Mouse (Mus musculus) forebrain, embryonic 13.5 days (tissue): Measurements from ENCODE around the gene Mms19. TPM values are rescaled to one million over a fixed set of nuclear protein-coding genes. Genes with fewer than 3 reads are reported as not detected.

ENCODE experiments used
- ATAC-seq: fragments of 200-750 bp; cut with Nextera tagmentation; 2 replicates; pipeline ENCODE4 v1.8.0; 2017
- H3K27ac ChIP-seq: fragments of 300-500 bp; sonication (generic); 2 replicates; pipeline ENCODE4 v1.5.1; 2015; ENCODE audit warnings: inconsistent platforms, mild to moderate bottlenecking, moderate library complexity
- H3K27me3 ChIP-seq: fragments of 300-500 bp; sonication (generic); 2 replicates; pipeline ENCODE4 v1.6.1; 2015; ENCODE audit warnings: mild to moderate bottlenecking, inconsistent platforms
- H3K36me3 ChIP-seq: fragments of 300-500 bp; sonication (generic); 2 replicates; pipeline ENCODE4 v1.6.1; 2015; ENCODE audit warnings: mild to moderate bottlenecking, inconsistent platforms; ENCODE audit not compliant: poor library complexity, severe bottlenecking
- H3K4me1 ChIP-seq: fragments of 300-500 bp; sonication (generic); 2 replicates; pipeline ENCODE4 v1.6.1; 2015; ENCODE audit warnings: inconsistent platforms
- H3K4me2 ChIP-seq: fragments of 300-500 bp; sonication (generic); 2 replicates; pipeline ENCODE4 v1.6.1; 2015; ENCODE audit warnings: inconsistent platforms, mild to moderate bottlenecking, moderate library complexity
- H3K4me3 ChIP-seq: fragments of 300-500 bp; sonication (generic); 2 replicates; pipeline ENCODE4 v1.5.1; 2015; ENCODE audit warnings: mild to moderate bottlenecking, inconsistent platforms
- H3K9ac ChIP-seq: fragments of 300-500 bp; sonication (generic); 2 replicates; pipeline ENCODE4 v1.6.1; 2015; ENCODE audit warnings: mild to moderate bottlenecking, inconsistent platforms
- H3K9me3 ChIP-seq: fragments of 300-500 bp; sonication (generic); replicated peaks from 2 replicates; pipeline ENCODE4 v1.6.1; 2016; ENCODE audit warnings: inconsistent platforms
- WGBS: fragments of 180-500 bp; shearing (Covaris S2); methylation state at CpG from one replicate; pipeline ENCODE4 v1.1.7; 2015; 5-methylcytosine and 5-hydroxymethylcytosine counted together
- polyA plus RNA-seq: library from polyadenylated mRNA; unstranded; fragments of >200 nt; fragmentation: Nextera tagmentation; extraction: Ambion mirVana; gene quantifications from 2 replicates; pipeline ENCODE4 v1.2.1, GENCODE M21; 2015

Gene Mms19
- polyA plus RNA-seq, 1 experiment from 2014 or later = 32.6 TPM

DNA sequence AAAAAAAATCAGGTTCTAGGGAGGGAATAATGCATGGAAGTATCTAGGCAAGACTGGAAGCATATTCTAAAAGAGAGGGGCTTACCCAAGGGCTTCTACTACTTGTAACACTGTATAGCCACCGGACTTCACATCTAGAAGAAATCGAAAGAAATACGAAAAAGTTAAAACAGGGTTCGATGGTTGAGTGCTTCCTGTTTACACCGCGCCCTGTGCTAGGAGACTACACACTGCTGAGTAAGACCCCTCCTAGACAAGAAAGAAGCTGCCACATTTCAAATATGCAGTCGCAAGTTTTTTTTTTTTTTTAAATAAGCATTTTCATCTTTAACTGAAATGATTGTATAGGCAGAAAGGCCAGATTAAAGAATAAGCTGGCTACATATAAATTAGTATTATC lies 11.3 kb downstream of the Mms19 start:
- WGBS = 96% methylated on average over 7 of the region's 7 CpGs
- Histone ChIP-seq H3K27ac (no peak overlapping the region), H3K9me3 (no peaks in the 10 kb centered on the region), H3K27me3 (no peaks in the 10 kb centered on the region), H3K9ac (no peak overlapping the region), H3K4me3 (no peak overlapping the region), H3K4me2 (no peak overlapping the region), H3K4me1 (peaks cover 10% of the 10 kb centered on the region), H3K36me3 (peaks cover 48% of the 10 kb centered on the region)
- ATAC-seq = no peak

DNA sequence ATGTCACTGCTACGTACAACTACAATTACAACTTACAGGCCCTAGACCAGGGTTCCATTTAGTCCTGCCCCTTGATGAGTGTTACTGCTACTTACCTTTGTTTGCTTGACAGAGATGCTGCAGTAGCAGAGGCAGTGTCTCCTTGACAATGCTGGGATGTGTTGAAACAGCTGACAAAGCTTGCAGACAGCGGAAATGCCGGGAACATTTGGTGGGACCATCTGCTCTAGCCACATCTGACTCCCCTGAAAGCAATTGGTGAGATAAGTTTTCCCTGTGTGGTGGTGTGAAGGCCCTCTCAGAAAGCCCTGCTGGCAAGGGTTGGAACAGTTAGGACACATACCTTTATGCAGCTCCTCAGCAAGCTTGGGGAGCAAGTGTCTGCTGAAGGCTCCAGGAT lies 27.4 kb downstream of the Mms19 start:
- WGBS = 92% methylated on average over 3 of the region's 3 CpGs
- no peak for ATAC-seq
- Histone ChIP-seq H3K4me1 (no peaks in the 10 kb centered on the region), H3K4me2 (no peak overlapping the region), H3K27ac (no peak overlapping the region), H3K36me3 (peaks cover 97% of the 10 kb centered on the region), H3K9ac (no peak overlapping the region), H3K9me3 (no peaks in the 10 kb centered on the region), H3K27me3 (no peaks in the 10 kb centered on the region), H3K4me3 (no peak overlapping the region)

- Histone ChIP-seq H3K9me3 (no peaks in the 10 kb centered on the region), H3K4me2 (no peak overlapping the region), H3K9ac (no peak overlapping the region), H3K4me1 (no peaks in the 10 kb centered on the region), H3K36me3 (peaks cover 98% of the 10 kb centered on the region), H3K27ac (no peak overlapping the region), H3K27me3 (no peaks in the 10 kb centered on the region), H3K4me3 (no peak overlapping the region)
- ATAC-seq = no peak
- WGBS = 84% methylated on average over 4 of the region's 4 CpGs
These were observed 28.7 kb downstream of the Mms19 start for GRCm38 (mm10) chr19:41952287-41952686.

GRCm38 (mm10) chr19:41943841-41944240 lies 37.1 kb downstream of the Mms19 start:
- no peak overlapping the region for H3K4me2 ChIP-seq
- no peaks in the 10 kb centered on the region for H3K27me3 ChIP-seq
- H3K4me3 ChIP-seq = no peak overlapping the region
- 90% methylated on average over 7 of the region's 7 CpGs for WGBS
- H3K9ac ChIP-seq = no peak overlapping the region
- H3K4me1 ChIP-seq = no peaks in the 10 kb centered on the region
- H3K27ac ChIP-seq = no peak overlapping the region
- H3K36me3 ChIP-seq = peaks cover 96% of the 10 kb centered on the region
- ATAC-seq = no peak
- no peaks in the 10 kb centered on the region for H3K9me3 ChIP-seq

DNA sequence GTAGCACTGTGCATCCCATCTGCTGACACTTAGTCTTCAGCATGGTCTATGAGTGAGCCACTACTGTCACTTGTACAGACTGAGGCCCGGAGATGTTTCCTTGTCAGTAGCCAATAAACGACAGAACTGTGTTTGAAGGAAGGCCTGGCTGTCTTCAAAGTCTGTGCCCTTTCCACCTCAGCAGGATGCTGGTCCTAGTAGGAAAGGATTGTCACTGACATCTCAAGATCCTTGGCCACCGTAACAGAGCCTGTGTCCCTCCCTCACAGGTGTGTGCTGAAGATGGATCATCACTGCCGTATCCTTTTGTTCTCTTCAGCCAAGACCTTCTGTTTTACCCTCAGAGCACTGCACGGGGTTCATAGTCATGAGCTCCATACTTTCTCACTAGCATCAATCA lies 42.4 kb downstream of the Mms19 start:
- H3K9ac ChIP-seq = no peak overlapping the region
- H3K27me3 ChIP-seq = no peaks in the 10 kb centered on the region
- no peak overlapping the region for H3K27ac ChIP-seq
- ATAC-seq = no peak
- H3K4me2 ChIP-seq = no peak overlapping the region
- H3K9me3 ChIP-seq = no peaks in the 10 kb centered on the region
- peaks cover 70% of the 10 kb centered on the region for H3K36me3 ChIP-seq
- 95% methylated on average over 5 of the region's 5 CpGs for WGBS
- no peak overlapping the region for H3K4me3 ChIP-seq
- peaks cover 12% of the 10 kb centered on the region for H3K4me1 ChIP-seq

DNA sequence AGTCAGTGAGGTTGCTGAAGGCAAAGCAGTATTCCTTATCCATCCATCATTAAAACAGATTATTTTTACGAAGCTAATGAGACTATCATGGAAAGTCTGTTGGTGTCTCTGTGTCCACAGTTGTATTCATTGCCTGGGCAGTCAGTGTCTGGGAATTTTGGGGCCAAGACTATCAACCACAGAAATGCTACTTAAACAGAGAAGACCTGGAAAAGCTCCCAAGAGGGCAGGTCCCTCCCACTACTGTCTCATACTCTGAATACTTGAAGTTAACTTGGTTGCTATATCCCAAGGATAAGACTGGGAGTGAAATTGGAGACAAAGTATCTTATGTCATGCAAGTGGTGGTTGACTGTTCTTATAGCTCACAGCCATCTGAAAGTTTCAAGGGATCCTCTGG lies 45.0 kb downstream of the Mms19 start:
- Histone ChIP-seq H3K9me3 (no peaks in the 10 kb centered on the region), H3K9ac (no peak overlapping the region), H3K36me3 (peaks cover 43% of the 10 kb centered on the region), H3K27ac (no peak overlapping the region), H3K27me3 (no peaks in the 10 kb centered on the region), H3K4me1 (peaks cover 23% of the 10 kb centered on the region), H3K4me3 (no peak overlapping the region), H3K4me2 (no peak overlapping the region)
- no peak for ATAC-seq
- WGBS = 88% methylated on average over 1 of the region's 1 CpGs

- no peaks in the 10 kb centered on the region for H3K27me3 ChIP-seq
- peak overlapping the region; percentile 84 for H3K9ac ChIP-seq
- peak overlapping the region; percentile 95 for H3K4me2 ChIP-seq
- H3K4me3 ChIP-seq = peak overlapping the region; percentile 95
- peaks cover 23% of the 10 kb centered on the region for H3K4me1 ChIP-seq
- peaks cover 38% of the 10 kb centered on the region for H3K36me3 ChIP-seq
- no peaks in the 10 kb centered on the region for H3K9me3 ChIP-seq
- ATAC-seq = no peak
- 39% methylated on average over 6 of the region's 6 CpGs for WGBS
- H3K27ac ChIP-seq = no peak overlapping the region; the same call in 1 of the 2 replicates
These were observed 46.8 kb downstream of the Mms19 start for GRCm38 (mm10) chr19:41934124-41934523.

GRCm38 (mm10) chr19:41933179-41934086 lies 47.5 kb downstream of the Mms19 start, which contains the start of the genes Exosc1 and Zdhhc16:
Gene Exosc1 (minus strand): TSS chr19:41933423.
Gene Zdhhc16 (plus strand): TSS chr19:41933480.
- peaks cover 23% of the 10 kb centered on the region for H3K4me1 ChIP-seq
- no peaks in the 10 kb centered on the region for H3K27me3 ChIP-seq
- under 1% methylated on average over 47 of the region's 47 CpGs for WGBS
- H3K4me3 ChIP-seq = peak within 1 kb of the TSS; percentile 95
- H3K4me2 ChIP-seq = peak within 1 kb of the TSS; percentile 95
- peak; percentile 100 for ATAC-seq
- H3K27ac ChIP-seq = no peak within 1 kb of the TSS; the same call in 1 of the 2 replicates
- H3K9me3 ChIP-seq = no peaks in the 10 kb centered on the region
- peaks cover 39% of the 10 kb centered on the region for H3K36me3 ChIP-seq
- peak within 1 kb of the TSS; percentile 84 for H3K9ac ChIP-seq

DNA sequence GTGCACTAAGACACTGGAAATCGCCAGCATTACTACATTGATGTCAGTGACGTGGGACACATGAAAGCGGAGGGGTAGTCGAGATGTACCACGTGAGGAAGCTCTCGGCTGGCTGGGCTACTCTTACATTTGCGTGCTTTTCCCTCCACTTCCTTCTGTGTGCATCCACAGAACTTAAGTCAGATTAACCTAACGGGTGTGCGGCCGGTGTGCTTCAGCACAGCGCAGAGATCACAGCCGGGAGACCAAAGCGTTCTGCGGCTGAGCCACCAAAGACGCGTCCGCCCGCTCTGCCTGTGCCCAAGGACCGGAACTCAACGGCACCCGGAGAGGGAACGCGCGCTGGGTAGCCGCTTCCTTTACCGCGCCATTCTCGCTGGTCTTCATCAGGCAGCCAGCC lies 48.3 kb downstream of the Mms19 start:
- H3K27me3 ChIP-seq = no peaks in the 10 kb centered on the region
- ATAC-seq = peak; percentile 34; the same call in 1 of the 2 replicates
- peak overlapping the region; percentile 95 for H3K4me2 ChIP-seq
- H3K4me3 ChIP-seq = peak overlapping the region; percentile 95
- peaks cover 23% of the 10 kb centered on the region for H3K4me1 ChIP-seq
- under 1% methylated on average over 28 of the region's 28 CpGs for WGBS
- H3K36me3 ChIP-seq = peaks cover 39% of the 10 kb centered on the region
- no peaks in the 10 kb centered on the region for H3K9me3 ChIP-seq
- no peak overlapping the region for H3K27ac ChIP-seq
- peak overlapping the region; percentile 72 for H3K9ac ChIP-seq

DNA sequence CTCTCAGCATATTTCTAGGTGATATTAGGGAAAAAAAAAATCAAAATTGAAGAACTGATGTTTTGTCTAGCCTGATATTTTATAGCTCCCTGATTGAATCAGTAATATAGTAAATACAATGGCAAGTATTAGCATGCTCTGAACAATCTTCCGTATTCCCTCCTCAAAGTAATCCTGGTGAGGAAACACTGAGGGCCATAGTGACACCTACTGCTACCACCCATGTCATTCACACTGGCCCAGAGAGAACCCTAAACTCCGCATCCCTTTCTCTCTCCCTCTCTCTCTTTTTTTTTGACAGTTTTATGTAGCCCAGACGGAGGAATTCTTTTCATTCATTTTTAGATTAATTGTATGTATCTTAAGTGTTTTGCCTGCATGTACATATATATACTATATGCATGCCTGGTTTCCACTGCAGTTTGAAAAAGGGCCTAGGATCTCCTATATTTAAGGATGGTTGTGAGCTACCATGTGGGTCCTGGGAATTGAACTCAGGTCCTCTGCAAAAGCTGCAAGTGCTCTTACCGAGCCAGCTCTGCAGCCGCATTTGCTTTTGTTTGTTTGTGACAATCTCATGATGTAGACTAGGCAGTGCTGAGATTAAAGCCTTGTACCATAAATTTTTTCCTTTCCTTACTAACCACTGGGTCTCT lies 60.4 kb downstream of the Mms19 start:
- no peaks in the 10 kb centered on the region for H3K4me1 ChIP-seq
- no peaks in the 10 kb centered on the region for H3K27me3 ChIP-seq
- H3K9me3 ChIP-seq = no peaks in the 10 kb centered on the region
- WGBS = 75% methylated on average over 5 of the region's 5 CpGs
- no peak for ATAC-seq
- no peak overlapping the region for H3K4me2 ChIP-seq
- H3K27ac ChIP-seq = no peak overlapping the region
- no peak overlapping the region for H3K4me3 ChIP-seq
- peaks cover 77% of the 10 kb centered on the region for H3K36me3 ChIP-seq
- H3K9ac ChIP-seq = no peak overlapping the region

DNA sequence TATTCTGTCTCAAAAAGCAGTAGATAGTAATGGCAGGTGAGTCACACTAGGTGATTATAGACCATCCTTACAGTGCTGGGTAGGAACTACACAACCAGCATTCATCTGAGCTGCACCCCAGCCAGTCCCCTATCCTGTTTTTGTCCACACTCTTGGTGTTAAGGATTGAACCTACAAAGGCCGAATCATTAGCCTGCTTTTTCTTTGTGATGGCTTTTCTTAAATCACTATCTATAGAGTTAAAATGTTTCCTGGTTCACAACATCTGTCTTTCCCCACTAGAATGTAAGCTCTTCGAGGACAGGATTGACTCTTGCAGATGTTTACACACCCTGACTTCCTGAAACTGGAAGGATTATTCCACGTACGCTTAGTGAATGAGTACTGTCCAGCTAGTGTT lies 61.5 kb downstream of the Mms19 start:
- no peak overlapping the region for H3K4me2 ChIP-seq
- H3K9me3 ChIP-seq = no peaks in the 10 kb centered on the region
- H3K27me3 ChIP-seq = no peaks in the 10 kb centered on the region
- H3K4me3 ChIP-seq = no peak overlapping the region
- H3K36me3 ChIP-seq = peaks cover 72% of the 10 kb centered on the region
- no peak overlapping the region for H3K27ac ChIP-seq
- ATAC-seq = no peak
- H3K9ac ChIP-seq = no peak overlapping the region
- H3K4me1 ChIP-seq = peaks cover under 1% of the 10 kb centered on the region; the same call in 1 of the 2 replicates
- 81% methylated on average over 4 of the region's 4 CpGs for WGBS

GRCm38 (mm10) chr19:41916853-41917252 lies 64.1 kb downstream of the Mms19 start:
- Histone ChIP-seq H3K27ac (no peak overlapping the region), H3K36me3 (peaks cover 52% of the 10 kb centered on the region), H3K4me3 (no peak overlapping the region), H3K27me3 (no peaks in the 10 kb centered on the region), H3K4me2 (no peak overlapping the region), H3K4me1 (peaks cover 20% of the 10 kb centered on the region), H3K9me3 (no peaks in the 10 kb centered on the region), H3K9ac (no peak overlapping the region)
- ATAC-seq = no peak
- 93% methylated on average over 4 of the region's 4 CpGs for WGBS
